Mouse (Mus musculus) liver, postnatal 0 days (tissue): Measurements from ENCODE around the gene Creb3l2. TPM values are rescaled to one million over a fixed set of nuclear protein-coding genes. Genes with fewer than 3 reads are reported as not detected.
A peak's percentile ranks its signal among the peaks of the same experiment; 100 is the strongest.

Experiments
- ATAC-seq: fragments of 200-750 bp; cut with Nextera tagmentation; 2 replicates; pipeline ENCODE4 v1.8.0; 2017; ENCODE audit warnings: mild to moderate bottlenecking, moderate library complexity
- DNase-seq: peaks from one replicate; pipeline ENCODE4 v3.0.0-alpha.2; 2016
- H3K27ac ChIP-seq: fragments of 300-500 bp; sonication (generic); 2 replicates; pipeline ENCODE4 v1.5.1; 2014; ENCODE audit warnings: antibody characterized with exemption, moderate library complexity, mild to moderate bottlenecking, low read depth
- H3K27me3 ChIP-seq: fragments of 300-500 bp; sonication (generic); 2 replicates; pipeline ENCODE4 v1.6.1; 2014; ENCODE audit warnings: low read length, control low read depth, mixed read lengths; ENCODE audit not compliant: insufficient read depth
- H3K36me3 ChIP-seq: fragments of 300-500 bp; sonication (generic); replicated peaks from 2 replicates; pipeline ENCODE4 v1.6.1; 2014; ENCODE audit warnings: mild to moderate bottlenecking, control low read depth, low read length, moderate library complexity, mixed read lengths; ENCODE audit not compliant: insufficient read depth
- H3K4me1 ChIP-seq: fragments of 300-500 bp; sonication (generic); 2 replicates; pipeline ENCODE4 v1.6.1; 2014; ENCODE audit warnings: antibody characterized with exemption, mild to moderate bottlenecking, control low read depth; ENCODE audit not compliant: insufficient read depth
- H3K4me2 ChIP-seq: fragments of 300-500 bp; sonication (generic); 2 replicates; pipeline ENCODE4 v1.6.1; 2014; ENCODE audit warnings: low read depth, mild to moderate bottlenecking, low read length, moderate library complexity, mixed read lengths
- H3K4me3 ChIP-seq: fragments of 300-500 bp; sonication (generic); 2 replicates; pipeline ENCODE4 v1.5.1; 2014; ENCODE audit warnings: low read depth, low read length
- H3K9ac ChIP-seq: fragments of 300-500 bp; sonication (generic); replicated peaks from 2 replicates; pipeline ENCODE4 v1.6.1; 2014; ENCODE audit warnings: mild to moderate bottlenecking, moderate library complexity
- H3K9me3 ChIP-seq: fragments of 300-500 bp; sonication (generic); 2 replicates; pipeline ENCODE4 v1.6.1; 2016; ENCODE audit warnings: mild to moderate bottlenecking, control low read depth, low read length, mixed read lengths
- CTCF ChIP-seq: sonication (generic); IDR thresholded peaks from 2 replicates; pipeline ENCODE4 v1.5.1; 2016; ENCODE audit warnings: antibody characterized with exemption, low read depth
- EP300 ChIP-seq: IDR thresholded peaks from 2 replicates; pipeline ENCODE4 v1.6.1; 2016; ENCODE audit warnings: antibody characterized with exemption, low read depth, mild to moderate bottlenecking
- WGBS: fragments of 180-500 bp; shearing (Covaris S2); extraction: QIAGEN DNeasy Blood & Tissue Kit; methylation state at CpG from one replicate; pipeline ENCODE4 v1.1.7; 2014; ENCODE audit not compliant: insufficient replicate concordance; 5-methylcytosine and 5-hydroxymethylcytosine counted together
- polyA plus RNA-seq: library from polyadenylated mRNA; unstranded; fragments of >200 nt; fragmentation: Nextera tagmentation; extraction: Ambion mirVana; gene quantifications from 2 replicates; pipeline ENCODE4 v1.2.1, GENCODE M21; 2015

Gene Creb3l2
- polyA plus RNA-seq = 2.1 TPM in 2 replicates

- peaks cover 14% of the 10 kb centered on the region for H3K4me1 ChIP-seq
- H3K36me3 ChIP-seq = no peaks in the 10 kb centered on the region; the same call in 1 of the 2 replicates
- H3K9ac ChIP-seq = peak within 1 kb of the TSS; percentile 79
- H3K27ac ChIP-seq = peak within 1 kb of the TSS; percentile 77
- DNase-seq = peak; percentile 96
- under 1% methylated on average over 33 of the region's 33 CpGs for WGBS
- H3K9me3 ChIP-seq = no peaks in the 10 kb centered on the region
- H3K4me3 ChIP-seq = peak within 1 kb of the TSS; percentile 69
- peak; percentile 99 for ATAC-seq
- TF ChIP-seq CTCF (peak; percentile 21; the same call in 1 of the 2 replicates), EP300 (peak; percentile 65; the same call in 1 of the 2 replicates)
- peak within 1 kb of the TSS; percentile 87 for H3K4me2 ChIP-seq
- H3K27me3 ChIP-seq = no peaks in the 10 kb centered on the region
Measured at GRCm38 (mm10) chr6:37442041-37442667, at the start of gene Creb3l2. Gene Creb3l2, minus strand, starts transcription at chr6:37442146.

- WGBS = 69% methylated on average over 4 of the region's 4 CpGs
- TF ChIP-seq EP300 (no peak), CTCF (no peak)
- DNase-seq (no peak), ATAC-seq (no peak)
- Histone ChIP-seq H3K4me2 (no peak overlapping the region), H3K4me3 (no peak overlapping the region), H3K9ac (no peak overlapping the region), H3K4me1 (no peaks in the 10 kb centered on the region), H3K36me3 (no peaks in the 10 kb centered on the region), H3K27ac (no peak overlapping the region), H3K9me3 (no peaks in the 10 kb centered on the region), H3K27me3 (no peaks in the 10 kb centered on the region)
Measured at GRCm38 (mm10) chr6:37486502-37486901, 44.6 kb upstream of the Creb3l2 start.

- DNase-seq (no peak), ATAC-seq (no peak)
- whole genome bisulfite sequencing = 44% methylated on average over 1 of the region's 1 CpGs
- H3K4me1 ChIP-seq = 0 out of 2 replicates have a peak, but pooled peaks cover 1% of the 10 kb centered on the region
- no peaks in the 10 kb centered on the region for H3K27me3 ChIP-seq
- H3K9me3 ChIP-seq = no peaks in the 10 kb centered on the region
- no peak overlapping the region for H3K27ac ChIP-seq
- no peaks in the 10 kb centered on the region for H3K36me3 ChIP-seq
- TF ChIP-seq CTCF = no peak
- TF ChIP-seq EP300 = no peak
- H3K9ac ChIP-seq = no peak overlapping the region
- no peak overlapping the region for H3K4me2 ChIP-seq
- H3K4me3 ChIP-seq = no peak overlapping the region
Measured at GRCm38 (mm10) chr6:37484588-37485070, 42.7 kb upstream of the Creb3l2 start.

GRCm38 (mm10) chr6:37483262-37483661 is 41.3 kb upstream of the Creb3l2 start:
- DNase-seq (no peak), ATAC-seq (no peak)
- 50% methylated on average over 5 of the region's 5 CpGs for WGBS
- no peaks in the 10 kb centered on the region for H3K36me3 ChIP-seq
- TF ChIP-seq EP300 (0 out of 2 replicates have a peak, but pooled peaks have one; percentile 22), CTCF (no peak)
- H3K27me3 ChIP-seq = no peaks in the 10 kb centered on the region
- no peak overlapping the region for H3K27ac ChIP-seq
- H3K9ac ChIP-seq = no peak overlapping the region
- no peak overlapping the region for H3K4me2 ChIP-seq
- H3K9me3 ChIP-seq = no peaks in the 10 kb centered on the region
- H3K4me3 ChIP-seq = no peak overlapping the region
- 0 out of 2 replicates have a peak, but pooled peaks cover 3% of the 10 kb centered on the region for H3K4me1 ChIP-seq

GRCm38 (mm10) chr6:37481147-37481546 is 39.2 kb upstream of the Creb3l2 start:
- Histone ChIP-seq H3K4me2 (no peak overlapping the region), H3K4me1 (0 out of 2 replicates have a peak, but pooled peaks cover 3% of the 10 kb centered on the region), H3K27me3 (no peaks in the 10 kb centered on the region), H3K9me3 (no peaks in the 10 kb centered on the region), H3K27ac (no peak overlapping the region), H3K4me3 (no peak overlapping the region), H3K36me3 (no peaks in the 10 kb centered on the region), H3K9ac (no peak overlapping the region)
- no peak for TF ChIP-seq EP300
- TF ChIP-seq CTCF = no peak
- ATAC-seq (no peak), DNase-seq (no peak)
- 72% methylated on average over 3 of the region's 3 CpGs for WGBS

GRCm38 (mm10) chr6:37480008-37480407 is 38.1 kb upstream of the Creb3l2 start:
- H3K9ac ChIP-seq = no peak overlapping the region
- 0 out of 2 replicates have a peak, but pooled peaks cover 3% of the 10 kb centered on the region for H3K4me1 ChIP-seq
- no peak overlapping the region for H3K27ac ChIP-seq
- H3K4me2 ChIP-seq = no peak overlapping the region
- no peaks in the 10 kb centered on the region for H3K9me3 ChIP-seq
- peak; percentile 56 for ATAC-seq
- DNase-seq = no peak
- H3K36me3 ChIP-seq = no peaks in the 10 kb centered on the region
- no peak overlapping the region for H3K4me3 ChIP-seq
- TF ChIP-seq CTCF = no peak
- no peak for TF ChIP-seq EP300
- H3K27me3 ChIP-seq = no peaks in the 10 kb centered on the region
